Mouse (Mus musculus) embryonic facial prominence, embryonic 13.5 days (tissue): ENCODE measurements around the gene Cep170. TPM values are rescaled to one million over a fixed set of nuclear protein-coding genes. Genes with fewer than 3 reads are reported as not detected.

Source experiments
- ATAC-seq: fragments of 200-750 bp; cut with Nextera tagmentation; 2 replicates; pipeline ENCODE4 v1.8.0; 2017; ENCODE audit warnings: low read depth; ENCODE audit not compliant: insufficient number of reproducible peaks, insufficient read depth, low FRiP score, low TSS enrichment
- H3K27ac ChIP-seq: fragments of 300-500 bp; sonication (generic); 2 replicates; pipeline ENCODE4 v1.5.1; 2015; ENCODE audit warnings: moderate library complexity, mild to moderate bottlenecking, inconsistent platforms
- H3K27me3 ChIP-seq: fragments of 300-500 bp; sonication (generic); 2 replicates; pipeline ENCODE4 v1.6.1; 2015; ENCODE audit warnings: mild to moderate bottlenecking, inconsistent platforms
- H3K36me3 ChIP-seq: fragments of 300-500 bp; sonication (generic); 2 replicates; pipeline ENCODE4 v1.6.1; 2015; ENCODE audit warnings: mild to moderate bottlenecking, inconsistent platforms
- H3K4me1 ChIP-seq: fragments of 300-500 bp; sonication (generic); 2 replicates; pipeline ENCODE4 v1.6.1; 2015; ENCODE audit warnings: inconsistent platforms
- H3K4me2 ChIP-seq: fragments of 300-500 bp; sonication (generic); 2 replicates; pipeline ENCODE4 v1.6.1; 2015; ENCODE audit warnings: moderate library complexity, mild to moderate bottlenecking, inconsistent platforms
- H3K4me3 ChIP-seq: fragments of 300-500 bp; sonication (generic); 2 replicates; pipeline ENCODE4 v1.5.1; 2015; ENCODE audit warnings: mild to moderate bottlenecking, inconsistent platforms
- H3K9ac ChIP-seq: fragments of 300-500 bp; sonication (generic); 2 replicates; pipeline ENCODE4 v1.6.1; 2015; ENCODE audit warnings: mild to moderate bottlenecking, inconsistent platforms
- H3K9me3 ChIP-seq: fragments of 300-500 bp; sonication (generic); 2 replicates; pipeline ENCODE4 v1.6.1; 2016; ENCODE audit warnings: inconsistent platforms
- WGBS: fragments of 180-500 bp; shearing (Covaris S2); methylation state at CpG from one replicate; pipeline ENCODE4 v1.1.7; 2015; ENCODE audit warnings: mixed read lengths; 5-methylcytosine and 5-hydroxymethylcytosine counted together
- polyA plus RNA-seq: library from polyadenylated mRNA; unstranded; fragments of >200 nt; fragmentation: Nextera tagmentation; extraction: Ambion mirVana; gene quantifications from 2 replicates; pipeline ENCODE4 v1.2.1, GENCODE M21; 2015

Gene Cep170
- polyA plus RNA-seq, 1 experiment from 2014 or later: 39.3 TPM

GRCm38 (mm10) chr1:176800728-176801365 lies 13.0 kb downstream of the Cep170 start:
- Histone ChIP-seq H3K27me3 (no peaks in the 10 kb centered on the region), H3K4me1 (peaks cover 15% of the 10 kb centered on the region), H3K36me3 (peaks cover 4% of the 10 kb centered on the region; the same call in 1 of the 2 replicates), H3K4me2 (peak overlapping the region; percentile 27), H3K9ac (no peak overlapping the region), H3K9me3 (no peaks in the 10 kb centered on the region), H3K27ac (no peak overlapping the region), H3K4me3 (no peak overlapping the region)
- 0 out of 2 replicates have a peak, but pooled peaks have one; percentile 37 for ATAC-seq
- 7% methylated on average over 2 of the region's 2 CpGs for WGBS

- Histone ChIP-seq H3K27me3 (no peaks in the 10 kb centered on the region), H3K4me3 (no peak overlapping the region), H3K27ac (no peak overlapping the region), H3K9me3 (no peaks in the 10 kb centered on the region), H3K4me2 (no peak overlapping the region), H3K9ac (no peak overlapping the region), H3K4me1 (peaks cover 19% of the 10 kb centered on the region), H3K36me3 (peaks cover 4% of the 10 kb centered on the region; the same call in 1 of the 2 replicates)
- no peak for ATAC-seq
Observed at GRCm38 (mm10) chr1:176798673-176799072, 15.2 kb downstream of the Cep170 start.

- peaks cover 4% of the 10 kb centered on the region; the same call in 1 of the 2 replicates for H3K4me1 ChIP-seq
- ATAC-seq: no peak
- H3K9ac ChIP-seq: no peak overlapping the region
- no peaks in the 10 kb centered on the region for H3K27me3 ChIP-seq
- H3K9me3 ChIP-seq: no peaks in the 10 kb centered on the region
- H3K4me2 ChIP-seq: no peak overlapping the region
- H3K4me3 ChIP-seq: no peak overlapping the region
- peaks cover 26% of the 10 kb centered on the region for H3K36me3 ChIP-seq
- no peak overlapping the region for H3K27ac ChIP-seq
- 97% methylated on average over 1 of the region's 1 CpGs for WGBS
Observed at GRCm38 (mm10) chr1:176792175-176792574, 21.7 kb downstream of the Cep170 start.

GRCm38 (mm10) chr1:176789326-176789725 lies 24.5 kb downstream of the Cep170 start:
- Histone ChIP-seq H3K36me3 (peaks cover 27% of the 10 kb centered on the region), H3K4me3 (no peak overlapping the region), H3K4me1 (no peaks in the 10 kb centered on the region), H3K4me2 (no peak overlapping the region), H3K9me3 (no peaks in the 10 kb centered on the region), H3K27me3 (no peaks in the 10 kb centered on the region), H3K9ac (no peak overlapping the region), H3K27ac (no peak overlapping the region)
- no peak for ATAC-seq
- 91% methylated on average over 7 of the region's 7 CpGs for WGBS

GRCm38 (mm10) chr1:176774533-176774932 lies 39.3 kb downstream of the Cep170 start:
- no peak for ATAC-seq
- peaks cover 43% of the 10 kb centered on the region for H3K36me3 ChIP-seq
- H3K4me3 ChIP-seq: no peak overlapping the region
- 86% methylated on average over 4 of the region's 4 CpGs for WGBS
- no peaks in the 10 kb centered on the region for H3K27me3 ChIP-seq
- no peaks in the 10 kb centered on the region for H3K9me3 ChIP-seq
- no peak overlapping the region for H3K4me2 ChIP-seq
- no peak overlapping the region for H3K27ac ChIP-seq
- no peak overlapping the region for H3K9ac ChIP-seq
- H3K4me1 ChIP-seq: no peaks in the 10 kb centered on the region

GRCm38 (mm10) chr1:176762295-176762694 lies 51.6 kb downstream of the Cep170 start:
- Histone ChIP-seq H3K4me3 (no peak overlapping the region), H3K27me3 (no peaks in the 10 kb centered on the region), H3K9ac (no peak overlapping the region), H3K27ac (no peak overlapping the region), H3K4me1 (no peaks in the 10 kb centered on the region), H3K36me3 (peaks cover 19% of the 10 kb centered on the region), H3K4me2 (no peak overlapping the region), H3K9me3 (no peaks in the 10 kb centered on the region)
- ATAC-seq: no peak
- WGBS: 81% methylated on average over 2 of the region's 2 CpGs

- Histone ChIP-seq H3K27me3 (no peaks in the 10 kb centered on the region), H3K9me3 (no peaks in the 10 kb centered on the region), H3K9ac (no peak overlapping the region), H3K4me2 (no peak overlapping the region), H3K4me1 (no peaks in the 10 kb centered on the region), H3K27ac (no peak overlapping the region), H3K36me3 (peaks cover 32% of the 10 kb centered on the region), H3K4me3 (no peak overlapping the region)
- 92% methylated on average over 1 of the region's 1 CpGs for WGBS
- ATAC-seq: no peak
Observed at GRCm38 (mm10) chr1:176760673-176761072, 53.2 kb downstream of the Cep170 start.

- Histone ChIP-seq H3K4me3 (no peak overlapping the region), H3K9me3 (no peaks in the 10 kb centered on the region), H3K36me3 (peaks cover 41% of the 10 kb centered on the region), H3K27ac (no peak overlapping the region), H3K27me3 (no peaks in the 10 kb centered on the region), H3K4me2 (no peak overlapping the region), H3K9ac (no peak overlapping the region), H3K4me1 (no peaks in the 10 kb centered on the region)
- 90% methylated on average over 9 of the region's 9 CpGs for WGBS
- ATAC-seq: no peak
Observed at GRCm38 (mm10) chr1:176755586-176755985, 58.3 kb downstream of the Cep170 start.

GRCm38 (mm10) chr1:176753861-176754718 lies 59.8 kb downstream of the Cep170 start:
- Histone ChIP-seq H3K9ac (no peak overlapping the region), H3K4me2 (no peak overlapping the region), H3K27ac (no peak overlapping the region), H3K4me3 (no peak overlapping the region), H3K36me3 (peaks cover 39% of the 10 kb centered on the region), H3K4me1 (no peaks in the 10 kb centered on the region), H3K9me3 (no peaks in the 10 kb centered on the region), H3K27me3 (no peaks in the 10 kb centered on the region)
- 72% methylated on average over 14 of the region's 14 CpGs for WGBS
- ATAC-seq: no peak

GRCm38 (mm10) chr1:176749708-176750107 lies 64.2 kb downstream of the Cep170 start:
- no peak overlapping the region for H3K4me3 ChIP-seq
- H3K27me3 ChIP-seq: no peaks in the 10 kb centered on the region
- no peak for ATAC-seq
- H3K9me3 ChIP-seq: no peaks in the 10 kb centered on the region
- H3K9ac ChIP-seq: no peak overlapping the region
- no peak overlapping the region for H3K4me2 ChIP-seq
- no peaks in the 10 kb centered on the region for H3K4me1 ChIP-seq
- 90% methylated on average over 7 of the region's 7 CpGs for WGBS
- peaks cover 18% of the 10 kb centered on the region for H3K36me3 ChIP-seq
- no peak overlapping the region for H3K27ac ChIP-seq

GRCm38 (mm10) chr1:176732834-176733233 lies 81.0 kb downstream of the Cep170 start:
- Histone ChIP-seq H3K9me3 (no peaks in the 10 kb centered on the region), H3K4me2 (no peak overlapping the region), H3K36me3 (peaks cover 57% of the 10 kb centered on the region), H3K27ac (no peak overlapping the region), H3K27me3 (no peaks in the 10 kb centered on the region), H3K9ac (no peak overlapping the region), H3K4me1 (no peaks in the 10 kb centered on the region), H3K4me3 (no peak overlapping the region)
- 94% methylated on average over 2 of the region's 2 CpGs for WGBS
- no peak for ATAC-seq

GRCm38 (mm10) chr1:176730528-176730927 lies 83.3 kb downstream of the Cep170 start:
- Histone ChIP-seq H3K9ac (no peak overlapping the region), H3K36me3 (peaks cover 40% of the 10 kb centered on the region), H3K4me2 (no peak overlapping the region), H3K4me3 (no peak overlapping the region), H3K4me1 (no peaks in the 10 kb centered on the region), H3K9me3 (no peaks in the 10 kb centered on the region), H3K27ac (no peak overlapping the region), H3K27me3 (no peaks in the 10 kb centered on the region)
- WGBS: 86% methylated on average over 2 of the region's 2 CpGs
- no peak for ATAC-seq
